Mouse (Mus musculus) midbrain, embryonic 12.5 days (tissue): ENCODE data around the gene Xlr3b. TPM values are rescaled to one million over a fixed set of nuclear protein-coding genes. Genes with fewer than 3 reads are reported as not detected.

Experiments
- polyA plus RNA-seq: library from polyadenylated mRNA; unstranded; fragments of >200 nt; fragmentation: Nextera tagmentation; extraction: Ambion mirVana; gene quantifications from 2 replicates; pipeline ENCODE4 v1.2.1, GENCODE M21; 2016

Gene Xlr3b
- polyA plus RNA-seq, 1 experiment from 2014 or later, result 14.1 TPM

Other genes starting within 250 kb of the Xlr3b start
- 3.1 and 3.3 TPM in 2 replicates for gene Zfp185, start 204.9 kb upstream of the Xlr3b start, polyA plus RNA-seq
- 0.14 TPM in 1 of 2 replicates, not detected in the other for gene Pnma5, start 155.1 kb upstream of the Xlr3b start, polyA plus RNA-seq
- gene Pnma3, start 127.4 kb upstream of the Xlr3b start, polyA plus RNA-seq, result 1.1 TPM in 2 replicates
- gene Xlr4a, start 109.7 kb upstream of the Xlr3b start, polyA plus RNA-seq, result 0.55 and 0.58 TPM in 2 replicates
- gene Xlr3a, start 95.1 kb upstream of the Xlr3b start, polyA plus RNA-seq, result 3.5 and 4.0 TPM in 2 replicates
- gene Gm14685, start 75.2 kb upstream of the Xlr3b start, polyA plus RNA-seq, result 0.29 and 0.73 TPM in 2 replicates
- not detected in 2 replicates for gene Xlr5b, start 43.4 kb upstream of the Xlr3b start, polyA plus RNA-seq
- 0.34 and 0.40 TPM in 2 replicates for gene DXBay18, start 42.8 kb upstream of the Xlr3b start, polyA plus RNA-seq
- not detected in 2 replicates for gene Spin2d, start 15.2 kb upstream of the Xlr3b start, polyA plus RNA-seq
- gene Xlr4b, start 22.1 kb downstream of the Xlr3b start, polyA plus RNA-seq, result 0.43 and 0.70 TPM in 2 replicates
- 23.1 and 23.2 TPM in 2 replicates for gene F8a, start 36.1 kb downstream of the Xlr3b start, polyA plus RNA-seq
- gene Xlr4c, start 50.9 kb downstream of the Xlr3b start, polyA plus RNA-seq, result not detected in 2 replicates
- gene Xlr3c, start 73.2 kb downstream of the Xlr3b start, polyA plus RNA-seq, result 0.37 TPM in 1 of 2 replicates, not detected in the other
- gene Xlr5a, start 100.8 kb downstream of the Xlr3b start, polyA plus RNA-seq, result 0.14 and 0.16 TPM in 2 replicates
- gene Xlr5c, start 100.8 kb downstream of the Xlr3b start, polyA plus RNA-seq, result not detected in 2 replicates
- gene Gm45015, start 144.6 kb downstream of the Xlr3b start, polyA plus RNA-seq, result not detected in 2 replicates
- gene Zfp275, start 150.4 kb downstream of the Xlr3b start, polyA plus RNA-seq, result 18.6 and 19.1 TPM in 2 replicates
- not detected in 2 replicates for gene Gm18336, start 206.5 kb downstream of the Xlr3b start, polyA plus RNA-seq
- 0.18 and 0.22 TPM in 2 replicates for gene Zfp92, start 218.9 kb downstream of the Xlr3b start, polyA plus RNA-seq
- gene Trex2, start 243.1 kb downstream of the Xlr3b start, polyA plus RNA-seq, result not detected in 2 replicates